Mouse (Mus musculus): Measurements from ENCODE around the gene H13. TPM values are rescaled to one million over a fixed set of nuclear protein-coding genes. Genes with fewer than 3 reads are reported as not detected.

Gene H13
- total RNA-seq (2021) = 10 to 100 TPM; 33.1 to 41.2 TPM

DNA sequence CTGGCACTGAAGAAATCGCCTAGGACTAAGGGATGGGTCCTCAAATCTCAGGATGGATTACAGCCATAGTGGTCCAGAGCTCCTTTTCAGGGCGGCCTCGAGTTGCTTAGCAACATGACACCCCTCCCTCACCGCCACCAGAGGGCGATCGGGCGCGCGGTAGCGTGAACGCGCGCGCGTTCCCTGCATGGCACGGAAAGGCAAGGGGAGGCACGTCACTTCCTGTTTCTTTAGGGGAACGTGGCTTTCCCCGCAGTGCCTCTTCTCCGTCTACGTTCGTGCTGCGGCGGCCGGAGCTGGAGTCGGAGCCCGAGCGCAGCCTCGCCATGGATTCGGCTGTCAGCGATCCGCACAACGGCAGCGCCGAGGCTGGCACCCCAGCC lies at the start of gene H13:
Gene H13, plus strand, starts transcription at position 206 of the 383 bp plus-strand sequence.
- intact Hi-C loops (cut with DNase I) = no loop called here
- peak; percentile 91 to 94 for DNase-seq

DNA sequence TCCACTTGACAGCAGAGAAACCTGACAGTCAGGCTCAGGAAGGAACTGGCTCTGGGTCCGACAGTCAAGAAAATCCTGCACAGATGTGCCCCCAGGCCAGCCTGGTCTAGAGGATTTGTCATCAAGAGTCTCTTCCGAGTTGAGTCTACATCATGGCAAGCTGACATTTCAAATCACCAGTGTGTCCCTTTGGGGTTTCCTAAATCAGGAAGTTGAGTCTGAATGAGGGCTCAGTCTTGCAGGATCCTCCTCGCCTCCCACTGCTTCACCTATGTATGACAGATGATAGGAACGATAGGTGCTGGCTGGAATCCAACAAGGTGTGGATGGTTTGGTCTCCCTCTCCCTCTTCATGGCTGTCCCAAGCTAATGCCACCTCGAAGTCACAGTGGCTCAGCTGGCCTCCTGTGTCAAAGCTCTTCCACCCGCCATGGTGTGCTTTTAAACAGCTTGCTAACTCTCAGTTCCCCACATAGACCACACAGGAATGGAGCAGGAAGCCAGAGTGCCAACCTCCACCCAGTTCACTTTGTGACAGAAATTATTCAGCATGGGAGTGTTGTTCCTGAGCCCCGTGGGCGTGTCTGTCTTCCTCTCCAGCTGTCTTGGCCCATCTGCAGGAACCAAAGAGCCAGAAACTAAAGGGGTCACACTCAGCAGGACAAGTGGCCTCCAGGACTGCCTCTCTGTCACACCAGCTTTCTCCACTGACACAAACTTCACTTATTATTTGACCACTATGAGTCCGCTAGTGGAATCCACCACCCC lies 48.7 kb upstream of the H13 start:
- intact Hi-C loops (cut with DNase I) = no loop called here
- DNase-seq = no peak

DNA sequence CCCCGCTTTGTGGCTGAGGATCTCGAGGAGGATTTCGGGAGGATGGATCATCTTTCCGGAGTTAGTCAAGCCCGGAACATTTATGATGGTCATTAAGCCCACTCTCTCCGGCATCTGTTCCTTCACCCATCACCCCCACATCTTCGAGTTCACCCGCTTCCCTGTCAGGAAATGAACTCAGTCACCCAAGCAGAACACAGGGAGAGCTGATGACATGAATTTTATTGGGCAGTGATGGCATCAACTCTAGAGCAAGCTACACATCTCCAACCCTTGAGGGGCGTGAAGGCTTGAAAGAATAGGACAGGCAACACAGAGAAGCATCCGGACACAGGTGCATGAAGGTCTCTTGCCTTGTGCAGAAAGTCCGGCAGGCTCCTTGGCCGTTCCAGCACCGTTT lies 47.1 kb upstream of the H13 start:
- intact Hi-C loops (cut with DNase I) = no loop called here
- DNase-seq = no peak

DNA sequence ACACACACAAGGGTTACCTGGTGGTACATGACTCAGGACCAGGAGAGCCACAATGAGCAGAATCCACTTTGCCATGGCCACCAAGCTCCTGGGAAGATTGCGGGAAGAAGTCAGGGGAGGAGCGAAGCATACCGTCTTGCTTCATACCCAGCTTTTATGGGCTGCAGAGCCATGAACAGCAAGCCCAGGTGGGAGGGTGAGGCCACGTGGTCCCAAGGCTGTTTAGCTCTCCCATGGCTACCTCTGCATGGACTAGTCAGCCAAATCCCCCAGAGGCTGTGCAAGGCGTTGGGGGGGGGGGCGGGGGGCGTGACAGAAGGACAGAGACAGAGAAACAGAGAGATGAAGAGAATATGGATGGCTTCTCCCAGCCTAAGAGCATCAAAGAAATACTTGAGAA lies 46.3 kb upstream of the H13 start, which contains the start of gene Defb25:
Gene Defb25, minus strand, starts transcription at position 101 of the 400 bp plus-strand sequence.
- intact Hi-C loops (cut with DNase I) = no loop called here
- DNase-seq = no peak

DNA sequence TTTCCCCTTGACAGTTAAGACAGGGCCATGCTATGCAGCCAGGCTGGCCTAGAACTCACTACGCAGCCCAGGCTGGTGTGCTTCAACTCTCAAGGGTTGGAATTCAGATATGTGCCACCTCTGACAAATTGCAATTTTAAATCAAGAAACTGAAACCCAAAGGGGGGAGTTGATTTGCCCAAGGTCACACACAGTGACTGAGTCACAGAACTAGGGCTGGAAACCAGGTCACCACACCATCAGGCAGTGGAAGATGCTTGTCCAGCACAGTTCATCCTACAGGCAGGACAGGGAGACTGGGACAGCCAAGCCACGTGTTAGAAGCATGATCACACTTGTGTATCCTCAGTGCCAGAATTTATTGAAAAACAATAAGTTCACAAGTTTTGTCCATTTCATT lies 44.7 kb upstream of the H13 start:
- DNase-seq = no peak

DNA sequence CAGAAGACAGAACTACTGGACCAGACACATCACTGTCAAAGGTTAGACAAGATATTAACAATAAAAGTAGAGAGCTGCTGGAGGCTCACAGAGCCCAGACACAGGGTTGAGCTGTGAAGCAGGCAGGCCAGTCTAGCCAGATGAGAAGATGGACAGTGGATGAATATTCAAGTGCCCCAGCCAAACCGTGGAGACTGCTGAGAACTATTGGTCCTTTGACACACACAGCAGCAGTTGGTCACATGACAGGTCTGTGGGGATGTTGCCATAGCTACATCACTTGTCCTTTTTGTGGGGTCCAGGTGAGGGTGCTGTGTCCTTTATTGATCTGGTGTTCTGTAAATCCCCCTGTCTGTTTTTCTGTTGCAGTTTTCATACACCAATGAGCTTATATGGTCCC lies 44.0 kb upstream of the H13 start:
- intact Hi-C loops (cut with DNase I) = no loop called here
- DNase-seq = no peak

More for the DNA sequence above, 44.7 kb upstream of the H13 start:
- intact Hi-C loops (cut with DNase I) = no loop called here

DNA sequence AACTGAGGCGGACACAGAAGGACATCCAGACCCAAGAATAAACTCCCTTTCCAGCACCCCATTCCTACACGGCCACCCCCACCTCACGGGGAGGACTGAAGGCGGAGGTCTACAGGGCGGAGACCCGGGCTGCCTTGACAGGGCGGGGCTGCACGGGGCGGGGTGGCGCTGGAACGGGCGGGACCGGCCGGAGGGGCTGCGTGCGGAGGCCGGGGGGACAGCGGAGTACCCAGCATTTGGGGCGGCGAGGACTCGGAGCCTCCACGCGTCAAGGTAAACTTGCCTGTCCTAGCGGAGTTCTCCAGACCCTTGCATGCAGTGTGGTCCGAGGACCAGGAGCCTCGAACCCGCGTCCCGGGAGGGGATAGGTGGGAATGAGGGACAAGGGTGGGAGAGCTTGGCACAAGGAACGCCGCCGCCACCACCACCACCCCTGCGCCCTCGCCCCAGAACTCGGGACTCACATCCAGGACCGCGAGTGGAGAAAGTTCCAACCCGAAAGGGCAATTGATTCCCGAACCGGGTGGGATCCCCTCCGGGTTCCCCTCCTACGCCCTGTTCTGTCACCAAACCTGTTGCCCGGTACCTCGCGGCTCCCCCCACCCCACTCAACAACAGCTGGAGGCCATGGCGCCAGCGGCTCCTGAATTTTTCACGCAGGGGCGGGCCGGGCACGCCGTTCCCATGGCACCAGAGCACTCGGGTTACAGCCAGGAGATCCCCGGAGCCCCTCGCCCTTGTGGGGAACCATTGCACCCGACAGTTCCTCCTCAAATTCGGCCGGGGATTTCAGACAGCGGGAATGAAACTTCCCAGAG lies 42.3 kb upstream of the H13 start, which contains the start of gene Rem1:
Gene Rem1, plus strand, starts transcription at position 178 of the 818 bp plus-strand sequence.
- DNase-seq = peak; percentile 48 to 58
- intact Hi-C loops (cut with DNase I) = no loop called here

DNA sequence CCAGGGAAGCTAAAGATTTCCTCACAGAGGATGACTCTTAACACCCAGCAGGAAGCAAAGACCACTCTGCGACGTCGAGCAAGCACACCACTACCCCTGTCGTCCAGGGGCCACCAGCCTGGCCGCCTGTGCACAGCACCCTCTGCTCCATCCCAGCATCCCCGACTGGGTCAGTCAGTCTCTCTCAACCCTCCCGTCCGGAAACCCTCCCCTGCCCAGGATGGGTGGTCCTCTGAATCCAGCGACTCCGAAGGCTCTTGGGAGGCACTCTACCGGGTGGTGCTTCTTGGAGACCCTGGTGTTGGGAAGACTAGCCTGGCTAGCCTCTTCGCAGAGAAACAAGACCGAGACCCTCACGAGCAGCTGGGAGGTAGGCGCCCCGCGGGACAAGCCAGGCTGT lies 41.2 kb upstream of the H13 start:
- intact Hi-C loops (cut with DNase I) = no loop called here
- DNase-seq = no peak

DNA sequence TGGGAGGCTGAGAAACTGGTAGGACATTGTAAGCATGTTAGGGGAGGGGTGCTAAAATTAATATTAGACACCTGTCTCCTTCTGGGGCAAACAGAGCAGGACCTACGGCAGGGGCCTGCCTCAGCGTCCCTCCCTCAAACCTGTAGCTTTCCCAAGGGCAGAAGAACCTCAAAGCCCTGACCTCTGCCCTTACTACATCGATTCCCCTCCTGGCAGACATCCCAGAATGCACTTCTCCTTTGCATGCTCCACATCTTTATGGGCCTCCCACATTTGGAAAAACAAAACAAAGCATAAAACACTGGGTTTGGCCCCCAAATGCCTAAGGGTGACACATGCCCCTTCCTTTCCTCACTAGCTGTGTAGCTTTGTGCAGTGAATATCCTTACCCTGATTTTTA lies 40.0 kb upstream of the H13 start:
- DNase-seq = no peak
- intact Hi-C loops (cut with DNase I) = no loop called here

DNA sequence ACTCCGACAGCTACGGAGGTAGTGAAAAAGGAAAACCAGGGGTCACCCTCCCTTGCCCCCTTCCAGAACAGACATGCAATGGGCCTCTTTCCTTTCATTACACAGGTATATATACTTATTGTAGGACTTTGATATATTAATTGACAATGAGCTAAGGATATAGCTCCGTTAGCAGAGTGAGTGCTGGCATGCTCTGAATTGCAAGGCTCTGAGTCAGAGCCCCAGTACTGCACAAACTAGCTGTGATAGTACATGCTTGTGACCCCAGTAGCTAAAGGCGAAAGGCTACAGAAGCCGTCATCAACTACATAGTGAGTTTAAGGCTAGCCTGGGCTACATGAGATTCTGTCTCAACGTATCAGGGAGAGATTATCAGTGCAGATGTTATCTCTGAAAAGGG lies 39.4 kb upstream of the H13 start:
- DNase-seq = no peak
- intact Hi-C loops (cut with DNase I) = no loop called here

DNA sequence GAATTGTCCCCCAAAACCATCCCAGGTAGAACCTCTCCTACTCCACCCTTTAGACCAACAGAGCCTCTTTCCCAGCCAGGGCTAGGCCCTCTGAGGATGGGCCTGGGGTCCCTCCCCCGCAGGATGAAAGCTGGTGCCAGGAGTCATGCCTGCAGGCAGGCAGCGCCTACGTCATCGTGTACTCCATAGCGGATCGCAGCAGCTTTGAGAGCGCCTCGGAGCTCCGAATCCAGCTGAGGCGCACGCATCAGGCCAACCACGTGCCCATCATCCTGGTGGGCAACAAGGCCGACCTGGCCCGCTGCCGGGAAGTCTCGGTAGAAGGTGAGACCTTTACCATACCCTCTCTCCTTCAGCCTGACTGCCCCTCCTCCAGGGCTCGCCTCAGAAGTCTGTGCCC lies 35.9 kb upstream of the H13 start:
- intact Hi-C loops (cut with DNase I) = no loop called here
- no peak for DNase-seq

DNA sequence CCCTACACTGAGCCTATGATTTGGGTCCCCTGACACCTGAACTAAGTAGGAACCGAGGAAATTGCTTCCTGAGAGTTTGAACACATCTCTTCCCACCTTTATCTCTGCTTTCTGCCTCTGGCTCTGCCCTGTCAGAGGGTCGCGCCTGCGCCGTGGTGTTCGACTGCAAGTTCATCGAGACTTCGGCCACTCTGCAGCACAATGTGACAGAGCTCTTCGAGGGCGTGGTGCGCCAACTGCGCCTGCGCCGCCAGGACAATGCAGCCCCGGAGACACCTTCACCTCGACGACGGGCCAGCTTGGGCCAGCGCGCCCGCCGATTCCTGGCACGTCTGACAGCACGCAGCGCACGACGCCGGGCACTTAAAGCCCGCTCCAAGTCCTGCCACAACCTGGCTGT lies 35.0 kb upstream of the H13 start:
- intact Hi-C loops (cut with DNase I) = no loop called here
- DNase-seq = no peak

DNA sequence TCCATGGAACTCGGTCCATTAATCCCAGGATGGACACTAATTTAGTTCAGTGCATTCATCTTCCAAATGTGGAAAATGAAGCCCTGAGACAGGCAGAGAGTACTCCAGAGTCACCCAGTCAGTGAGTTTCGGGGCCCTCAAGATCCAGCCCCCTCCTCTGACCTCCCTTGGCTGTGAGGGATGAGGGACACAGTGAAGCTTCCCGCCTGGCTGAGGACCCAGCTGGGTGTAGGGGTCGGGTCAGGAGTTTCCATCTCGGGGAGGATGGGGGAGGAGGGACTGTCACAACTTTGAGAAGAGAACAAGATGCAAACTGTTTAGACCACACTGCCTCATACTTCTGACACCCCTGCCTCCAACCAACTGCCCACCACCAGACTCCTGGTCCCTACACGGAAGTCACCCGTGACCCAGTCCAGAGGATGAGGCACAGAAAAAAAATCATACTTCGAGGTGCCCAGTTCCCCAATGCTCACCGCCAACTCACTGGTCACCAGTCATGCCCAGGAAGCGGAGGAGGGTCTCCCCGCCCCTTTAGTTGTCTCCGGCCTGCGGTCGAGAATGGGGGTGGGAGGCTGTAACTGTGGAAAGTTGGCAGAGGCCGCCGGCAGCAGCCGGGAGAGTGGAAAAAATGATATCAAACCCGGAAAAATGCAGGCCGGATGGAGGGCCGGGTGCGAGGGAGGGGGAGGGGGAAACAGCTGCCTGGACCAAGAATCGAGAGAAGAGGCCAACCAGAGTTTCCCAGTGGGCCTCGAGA lies 32.8 kb upstream of the H13 start:
- peak; percentile 70 to 79 for DNase-seq
- intact Hi-C loops (cut with DNase I) = no loop called here

DNA sequence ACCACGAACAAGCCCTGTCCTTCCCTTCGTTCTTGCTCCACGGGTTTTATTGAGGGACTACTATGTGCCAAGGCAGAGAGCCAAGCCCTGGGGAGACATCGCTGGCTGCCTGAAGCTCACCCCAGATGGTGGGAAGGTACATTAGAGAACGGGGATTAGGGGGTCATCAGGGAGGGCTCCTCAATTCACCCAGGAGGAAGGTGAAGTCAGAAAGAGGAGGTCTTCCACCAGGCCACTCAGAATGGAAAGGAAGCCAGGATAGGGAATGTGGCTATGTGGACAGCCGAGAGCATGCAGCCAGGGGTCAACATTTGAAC lies 32.3 kb upstream of the H13 start:
- DNase-seq = no peak
- intact Hi-C loops (cut with DNase I) = no loop called here

DNA sequence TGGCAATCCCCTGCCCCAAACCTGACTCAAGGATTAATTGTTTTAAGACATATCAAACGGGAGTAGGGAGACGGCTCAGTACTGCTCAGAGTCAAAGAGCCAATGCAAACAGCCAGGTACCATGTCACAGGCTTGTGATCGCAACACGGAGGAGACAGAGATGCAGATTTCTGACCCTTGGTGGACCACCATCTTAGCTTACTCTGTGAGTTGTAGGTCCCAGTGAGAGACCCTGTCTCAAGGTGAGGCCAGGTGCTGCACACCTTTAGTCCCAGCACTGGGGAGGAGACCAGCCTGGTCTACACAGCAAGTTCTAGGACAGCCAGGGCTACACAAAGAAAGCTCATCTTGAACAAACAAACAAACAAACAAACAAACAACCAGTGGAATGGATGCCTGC lies 31.9 kb upstream of the H13 start:
- intact Hi-C loops (cut with DNase I) = no loop called here
- DNase-seq = no peak

DNA sequence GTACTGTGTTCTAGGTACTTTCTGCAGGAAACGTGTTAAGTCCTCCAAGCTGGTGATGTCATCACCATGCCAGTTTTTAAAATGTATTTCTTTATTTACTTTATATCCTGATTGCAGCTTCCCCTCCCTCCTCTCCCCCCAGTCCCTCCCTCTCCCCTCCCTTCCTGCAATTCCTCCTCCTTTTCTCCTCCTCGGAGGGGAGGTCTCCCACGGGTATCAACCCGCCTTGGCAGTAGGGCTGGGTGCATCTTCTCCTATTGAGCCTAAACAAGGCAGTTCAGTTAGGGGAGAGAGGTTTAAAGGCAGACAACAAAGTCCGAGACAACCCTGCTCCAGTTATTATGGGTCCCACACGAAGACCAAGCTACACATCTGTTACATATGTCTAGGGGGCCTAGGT lies 30.4 kb upstream of the H13 start:
- DNase-seq = no peak
- intact Hi-C loops (cut with DNase I) = no loop called here

DNA sequence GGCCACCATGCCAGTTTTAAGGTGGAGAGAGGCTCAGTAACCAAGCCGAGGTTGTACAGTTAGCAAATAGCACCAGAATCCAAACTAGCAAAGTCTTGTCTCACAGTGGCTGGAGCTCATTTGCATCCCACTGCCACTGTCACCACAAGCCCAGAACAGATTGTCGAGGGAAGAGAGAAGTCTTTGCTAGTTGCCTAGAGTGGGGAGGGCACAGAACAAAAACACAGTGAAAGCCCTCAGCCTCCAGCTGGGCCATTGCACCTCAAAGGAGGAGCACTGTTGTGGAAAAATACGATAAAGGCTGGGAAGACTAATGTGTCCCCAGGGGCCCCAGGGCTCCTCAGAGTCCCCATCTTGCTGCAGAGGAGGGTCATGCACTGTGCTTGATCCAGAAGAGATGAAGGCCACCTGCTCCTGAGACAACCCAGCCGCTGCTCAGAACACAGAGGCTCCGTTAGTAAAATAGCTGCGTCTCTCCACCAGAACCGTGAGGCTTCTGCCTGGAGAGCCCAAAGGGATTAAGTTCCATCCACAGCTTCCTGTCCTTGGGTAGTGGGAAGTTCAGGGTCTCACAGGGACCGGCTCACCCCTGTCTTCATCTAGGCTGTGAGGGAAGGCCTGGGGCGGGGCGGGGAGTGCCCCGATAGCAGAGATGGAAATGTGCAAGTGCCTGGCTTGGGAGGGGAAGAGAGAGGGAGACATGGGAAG lies 29.7 kb upstream of the H13 start:
- DNase-seq = peak; percentile 50 to 59
- intact Hi-C loops (cut with DNase I) = no loop called here

DNA sequence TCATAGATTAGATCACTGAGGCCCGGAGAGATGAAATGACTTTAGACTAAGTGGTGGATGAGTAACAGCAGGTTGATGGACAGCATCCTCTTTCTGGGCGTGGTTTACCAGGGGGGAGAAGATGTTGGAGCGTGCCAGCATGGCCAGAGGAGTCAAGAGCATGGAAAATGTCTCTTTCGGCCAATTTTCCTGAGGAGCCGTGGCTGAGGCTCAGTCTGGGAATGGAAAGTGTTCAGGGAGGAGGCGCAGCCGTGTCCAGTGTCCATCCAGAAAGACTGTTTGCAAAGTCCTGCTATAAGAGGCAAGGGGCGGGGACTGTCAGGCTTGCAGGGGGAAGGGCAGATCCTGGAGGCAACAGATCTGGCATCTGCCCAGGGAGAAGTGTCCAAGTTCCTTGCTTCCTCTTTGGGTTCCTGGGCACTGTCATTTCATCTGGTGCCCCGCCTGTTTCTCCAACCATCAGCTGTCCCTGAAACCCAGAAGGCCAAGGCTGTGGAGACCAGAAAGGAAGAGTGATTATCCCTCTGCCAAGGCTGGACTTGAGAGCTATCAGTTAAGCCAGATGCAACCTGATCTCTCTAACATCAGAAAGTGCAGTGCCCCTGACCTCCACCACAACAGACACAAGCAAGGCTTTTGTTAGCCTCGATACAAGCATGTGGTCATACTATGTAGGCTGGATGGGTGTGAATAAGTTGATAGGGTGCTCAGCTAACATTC lies 16.2 kb upstream of the H13 start:
- peak in 1 of 2 experiments; percentile 57 for DNase-seq
- intact Hi-C loops (cut with DNase I) = no loop called here

DNA sequence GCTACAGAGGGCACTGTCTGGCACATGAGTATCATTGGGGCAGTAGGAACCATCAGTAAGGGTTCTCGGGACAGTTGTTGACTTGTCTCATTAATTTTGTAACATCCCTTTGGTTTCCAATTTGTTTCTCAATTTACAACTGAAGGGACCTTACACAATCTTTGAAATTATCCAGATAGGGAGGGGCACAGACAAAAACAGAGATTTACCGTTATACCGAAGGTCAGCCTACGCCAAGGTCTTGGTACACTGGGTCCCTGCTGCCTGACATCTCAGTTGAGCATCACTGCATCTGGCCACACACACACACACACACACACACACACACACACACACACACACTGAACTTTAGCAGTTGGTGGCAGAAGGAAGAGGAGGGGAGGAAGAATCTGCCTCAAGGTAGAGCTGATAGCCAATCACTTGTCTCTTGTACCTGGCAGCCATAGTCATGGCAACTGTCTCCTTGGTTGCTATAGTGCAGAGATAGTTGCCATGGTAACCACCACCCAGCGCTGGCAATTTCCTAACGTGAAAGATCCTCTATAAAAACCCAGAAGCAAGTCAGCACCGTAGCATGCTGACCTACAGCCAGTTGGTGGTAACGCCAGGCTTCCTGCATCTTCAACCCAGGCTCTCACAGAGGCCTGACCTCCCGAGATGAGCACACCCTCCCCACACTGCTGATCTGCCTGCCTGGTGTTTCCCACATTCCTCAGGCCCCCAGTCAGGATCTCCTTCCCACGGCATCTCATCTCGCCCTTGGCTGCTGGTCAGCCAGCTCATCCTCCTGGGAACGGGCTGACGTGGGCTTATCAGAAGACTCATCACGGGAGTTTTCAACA lies 15.2 kb upstream of the H13 start:
- DNase-seq = no peak
- intact Hi-C loops (cut with DNase I) = no loop called here
